Mouse (Mus musculus): ENCODE data around the gene Adamtsl2. TPM values are rescaled to one million over a fixed set of nuclear protein-coding genes. Genes with fewer than 3 reads are reported as not detected.

Adamtsl2 gene
- total RNA-seq, 2 experiments from 2014 or later = 24.7 to 30.6 TPM

DNA sequence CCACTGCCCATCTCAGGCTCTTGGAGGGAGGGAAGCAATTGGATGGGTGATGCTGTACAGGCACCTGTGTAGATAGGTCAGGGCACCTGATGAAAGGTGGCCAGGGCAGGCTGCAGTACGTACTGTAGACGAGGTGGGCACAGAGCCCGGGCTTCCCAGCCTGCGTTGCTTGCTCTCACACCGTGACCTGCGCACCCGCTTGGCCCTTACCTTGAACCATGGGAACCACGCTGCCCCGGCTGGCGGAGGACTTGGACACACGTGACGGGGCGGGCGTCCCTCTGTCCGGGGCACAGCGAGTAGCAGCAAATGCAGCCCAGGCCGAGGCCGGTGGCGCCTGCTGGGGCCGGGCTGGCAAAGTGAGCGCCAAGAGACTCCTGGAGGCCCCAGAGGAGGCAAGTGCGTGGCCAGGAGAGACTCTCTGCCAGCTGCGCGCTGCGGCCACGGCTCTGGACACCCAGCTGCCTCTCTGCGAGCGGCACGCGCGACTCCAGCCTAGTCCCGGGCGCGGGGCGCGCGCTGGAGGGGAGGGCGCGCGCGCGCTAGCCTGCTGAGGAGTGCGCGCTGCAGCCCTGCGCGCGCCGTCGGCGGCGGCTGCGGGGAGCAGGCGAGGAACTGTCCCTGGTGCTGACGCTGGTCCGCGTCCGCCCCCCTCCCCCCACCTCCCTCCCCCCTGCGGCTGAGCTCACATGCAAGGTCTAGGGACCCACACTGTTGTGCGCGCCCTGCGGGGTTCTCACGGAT, 62.9 kb downstream of the Adamtsl2 start, which contains the start of gene Fam163b:
Gene Fam163b (minus strand): TSS at position 542 of the 744 bp plus-strand sequence.
- peak in 1 of 2 experiments; percentile 71 for DNase-seq (ENCODE audit: extremely low spot score in 1 of 2, low spot score in 2 of 2)
- intact Hi-C loops (cut with DNase I) = loop anchor here (5.0 kb wide), 1 partner anchor 85 kb away; no protein-coding TSS in a partner anchor

DNA sequence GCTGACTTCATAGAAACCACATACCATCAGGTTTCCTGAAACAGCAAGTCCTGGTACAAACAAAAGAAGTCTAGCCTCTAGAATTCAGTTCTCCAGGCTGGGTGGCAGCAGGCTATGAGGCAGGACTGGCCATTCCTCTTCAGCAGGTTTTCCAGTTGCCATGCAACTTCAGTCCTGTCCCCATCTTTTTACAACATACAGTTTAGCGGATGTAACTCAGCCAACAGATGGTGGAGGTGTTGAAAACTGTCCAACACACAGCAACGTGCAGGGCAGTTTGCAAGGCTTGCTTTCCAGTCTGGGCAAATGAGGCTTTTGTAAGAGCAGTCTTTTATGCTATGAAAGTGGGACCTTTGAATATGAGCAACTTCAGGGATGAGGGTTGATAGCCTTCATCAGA, 65.8 kb downstream of the Adamtsl2 start:
- DNase-seq (ENCODE audit: extremely low spot score in 1 of 2, low spot score in 2 of 2) = peak in 1 of 2 experiments; percentile 52
- intact Hi-C loops (cut with DNase I) = loop anchor here (5.0 kb wide), 1 partner anchor 88 kb away; no protein-coding TSS in a partner anchor

DNA sequence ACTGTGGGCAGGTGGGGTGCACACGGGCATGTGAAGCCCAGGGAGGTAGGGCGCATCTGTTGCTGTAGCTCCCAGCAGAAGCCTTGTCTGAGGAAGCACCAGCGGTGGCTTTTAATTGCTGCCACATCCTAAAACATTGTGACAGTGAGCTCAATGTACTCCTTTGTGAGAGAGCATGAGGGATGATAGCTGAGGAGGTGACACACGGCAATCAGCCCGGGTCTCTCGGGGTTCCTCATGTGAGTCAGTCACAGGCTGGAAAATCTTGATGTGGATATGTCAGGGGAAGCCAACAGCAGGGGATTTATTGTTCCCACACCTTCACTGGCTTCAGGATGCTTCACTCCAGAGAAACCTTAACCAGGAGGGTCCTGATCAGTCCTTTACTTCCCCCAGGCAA, 67.7 kb downstream of the Adamtsl2 start:
- intact Hi-C loops (cut with DNase I) = no loop called here
- DNase-seq (ENCODE audit: extremely low spot score in 1 of 2, low spot score in 2 of 2) = no peak

DNA sequence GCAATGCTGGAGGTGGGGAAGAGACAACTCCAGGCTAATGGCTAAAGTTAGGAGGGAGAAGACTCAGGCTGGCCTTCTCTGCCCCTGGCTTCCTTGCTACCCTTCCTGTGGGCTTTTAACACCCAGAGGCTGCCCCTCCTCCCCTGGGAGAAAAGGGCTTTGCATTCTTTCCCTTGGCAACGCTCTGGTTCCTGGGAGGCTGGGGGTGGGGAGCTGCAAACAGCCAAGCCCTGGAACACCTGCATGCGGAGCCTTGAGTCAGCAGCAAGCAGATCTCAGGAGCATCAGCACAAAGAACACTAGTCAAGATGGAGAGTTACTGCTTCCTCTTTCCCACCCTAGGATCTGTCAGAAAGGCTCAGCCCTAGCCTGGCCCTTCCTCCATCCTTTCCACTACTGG, 70.3 kb downstream of the Adamtsl2 start:
- DNase-seq (ENCODE audit: extremely low spot score in 1 of 2, low spot score in 2 of 2) = no peak
- intact Hi-C loops (cut with DNase I) = no loop called here

DNA sequence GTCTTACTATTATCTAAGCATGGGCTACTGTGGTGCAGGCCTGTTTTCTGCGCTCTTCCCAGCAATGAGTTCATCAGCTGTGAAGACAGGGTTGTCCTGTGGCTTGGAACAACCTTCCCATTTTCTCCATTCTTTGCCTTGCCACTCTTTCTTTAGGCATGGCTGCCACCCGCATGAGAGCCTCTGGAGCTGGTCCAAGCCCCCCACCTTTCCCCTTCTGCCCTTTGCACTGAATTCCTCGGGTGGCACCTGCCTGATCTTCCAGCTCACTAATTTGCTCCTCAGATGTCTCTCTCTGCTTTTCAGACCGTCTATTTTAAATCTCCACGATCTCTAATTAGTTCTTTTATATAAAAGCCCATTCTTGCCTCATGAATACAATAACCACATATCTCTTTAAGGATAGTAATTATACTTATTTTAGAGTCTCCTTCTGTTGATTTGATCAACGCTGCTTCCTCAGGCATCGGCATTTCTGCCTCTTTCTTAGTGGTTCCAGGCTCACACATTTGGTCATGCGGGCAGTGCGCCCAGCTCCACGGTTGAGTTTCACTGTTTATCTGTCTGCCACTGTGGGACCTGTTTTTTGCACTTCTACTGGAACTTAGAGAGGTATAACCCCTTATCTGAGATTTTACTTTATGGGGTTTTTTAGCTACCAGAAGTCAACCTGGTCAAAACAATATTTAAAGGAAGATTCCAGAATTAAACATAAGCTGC, 75.4 kb downstream of the Adamtsl2 start:
- DNase-seq (ENCODE audit: extremely low spot score in 1 of 2, low spot score in 2 of 2) = no peak
- intact Hi-C loops (cut with DNase I) = no loop called here

DNA sequence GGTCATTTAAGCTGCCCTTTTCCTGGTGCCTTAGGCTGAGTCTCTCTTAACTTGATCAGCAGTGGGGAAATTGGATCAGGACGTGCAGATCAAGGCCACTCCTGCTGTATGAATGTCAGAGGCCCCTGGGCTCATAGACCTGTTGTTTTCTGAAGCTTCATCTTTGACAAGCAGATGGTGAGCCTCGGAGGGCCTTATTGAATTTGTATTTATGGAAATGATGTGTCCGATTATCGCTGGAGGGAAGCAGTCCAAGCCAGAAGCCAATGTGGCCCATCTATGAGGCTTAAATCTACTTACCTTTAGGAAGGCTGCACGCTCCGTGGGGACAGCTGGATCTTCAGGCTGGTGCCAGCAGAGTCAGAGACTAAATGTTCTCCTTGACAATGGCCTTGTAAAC, 77.4 kb downstream of the Adamtsl2 start:
- intact Hi-C loops (cut with DNase I) = no loop called here
- DNase-seq (ENCODE audit: extremely low spot score in 1 of 2, low spot score in 2 of 2) = no peak

Other genes with a start within 250 kb of the Adamtsl2 start
- not detected for gene Abo, start 214.4 kb upstream of the Adamtsl2 start, total RNA-seq (2021)
- 10 to 100 TPM; 30.9 to 32.0 TPM for gene Surf6, start 176.5 kb upstream of the Adamtsl2 start, total RNA-seq (2021)
- gene Med22, start 168.7 kb upstream of the Adamtsl2 start, total RNA-seq (2021) = 10 to 100 TPM; 44.3 TPM
- gene Rpl7a, start 168.6 kb upstream of the Adamtsl2 start, total RNA-seq (2021) = 100 to 1,000 TPM; 311 to 325 TPM
- gene Surf2, start 163.0 kb upstream of the Adamtsl2 start, total RNA-seq (2021) = 10 to 100 TPM; 35.2 to 36.0 TPM
- 10 to 100 TPM; 90.8 to 97.8 TPM for gene Surf1, start 162.8 kb upstream of the Adamtsl2 start, total RNA-seq (2021)
- gene Surf4, start 145.5 kb upstream of the Adamtsl2 start, total RNA-seq (2021) = 10 to 100 TPM; 62.4 to 64.2 TPM
- gene Stkld1, start 145.3 kb upstream of the Adamtsl2 start, total RNA-seq (2021) = under 1 TPM in 1 of 2 experiments, not detected in 1; 0.41 TPM
- gene Rexo4, start 115.0 kb upstream of the Adamtsl2 start, total RNA-seq (2021) = 10 to 100 TPM; 48.4 to 53.5 TPM
- gene Adamts13, start 106.0 kb upstream of the Adamtsl2 start, total RNA-seq (2021) = 1 to 10 TPM in 1 of 2 experiments, under 1 TPM in 1; 0.24 to 1.7 TPM
- 10 to 100 TPM; 58.1 to 67.4 TPM for gene Cacfd1, start 69.5 kb upstream of the Adamtsl2 start, total RNA-seq (2021)
- gene Slc2a6, start 51.4 kb upstream of the Adamtsl2 start, total RNA-seq (2021) = 10 to 100 TPM; 42.2 to 43.7 TPM
- gene Mymk, start 7.2 kb upstream of the Adamtsl2 start, total RNA-seq (2021) = under 1 TPM; 0.59 to 0.69 TPM
- 100 to 1,000 TPM; 143 to 149 TPM for gene Fam163b, start 63.1 kb downstream of the Adamtsl2 start, total RNA-seq (2021)
- 1 to 10 TPM; 1.4 TPM for gene Dbh, start 85.9 kb downstream of the Adamtsl2 start, total RNA-seq (2021)
- 10 to 100 TPM in 1 of 2 experiments, 1 to 10 TPM in 1; 9.8 to 11.7 TPM for gene Sardh, start 169.0 kb downstream of the Adamtsl2 start, total RNA-seq (2021)